Mouse (Mus musculus): Measurements from ENCODE around the gene Qser1.

GRCm38 (mm10) chr2:104709786-104710337, 106.7 kb downstream of the Qser1 start:
- TF ChIP-seq POLR2A (IDR thresholded peaks at IDR 0.05; ENCODE audit: control insufficient read depth, extremely low read depth, insufficient read depth, low read length, poor library complexity) (no peak), CTCF (IDR thresholded peaks at IDR 0.05; ENCODE audit: borderline replicate concordance, control insufficient read depth, extremely low read depth, insufficient read depth, low read length, poor library complexity) (no peak)
